Mouse (Mus musculus) kidney, postnatal 14 days (tissue): ENCODE measurements around the gene Ube2dnl2.

ENCODE experiments used
- DNase-seq: peaks from one replicate; pipeline ENCODE4 v3.0.0; 2022; ENCODE audit warnings: mixed read lengths

Gene Ube2dnl2

GRCm38 (mm10) chrX:114907282-114907681 is at the start of gene Ube2dnl2:
TSS of gene Ube2dnl2 (plus strand) at chrX:114907582.
- DNase-seq, result no peak

- DNase-seq, result no peak
These were observed 11.9 kb upstream of the Ube2dnl2 start for GRCm38 (mm10) chrX:114895489-114895888.

- DNase-seq, result no peak
These were observed 9.9 kb upstream of the Ube2dnl2 start for GRCm38 (mm10) chrX:114897506-114897905.

- no peak for DNase-seq
These were observed 4.0 kb upstream of the Ube2dnl2 start for GRCm38 (mm10) chrX:114903391-114903790.

GRCm38 (mm10) chrX:114904712-114905111 is 2.7 kb upstream of the Ube2dnl2 start, which contains the start of gene Ube2dnl1:
TSS of gene Ube2dnl1 (plus strand) at chrX:114905012.
- DNase-seq, result no peak

GRCm38 (mm10) chrX:114955066-114955465 is 47.7 kb downstream of the Ube2dnl2 start:
- DNase-seq, result no peak
